Mouse (Mus musculus) kidney, postnatal 10 days (tissue): ENCODE measurements around the gene Ap3d1.

Source experiments
- DNase-seq: peaks from one replicate; pipeline ENCODE4 v3.0.0; 2021; ENCODE audit warnings: mixed read lengths

The Ap3d1 gene

GRCm38 (mm10) chr10:80756967-80757366 is 14.9 kb upstream of the Ap3d1 start:
- no peak for DNase-seq

- no peak for DNase-seq
These were observed 14.4 kb upstream of the Ap3d1 start for GRCm38 (mm10) chr10:80756509-80756908.

GRCm38 (mm10) chr10:80756099-80756498 is 14.0 kb upstream of the Ap3d1 start:
- DNase-seq: no peak

GRCm38 (mm10) chr10:80755291-80756015 is 13.4 kb upstream of the Ap3d1 start:
- DNase-seq: no peak

- DNase-seq: peak; percentile 99
These were observed 12.7 kb upstream of the Ap3d1 start, which contains the start of gene Dot1l for GRCm38 (mm10) chr10:80754594-80755290. TSS of gene Dot1l (plus strand) at chr10:80755206.

GRCm38 (mm10) chr10:80752079-80752625 is 10.1 kb upstream of the Ap3d1 start:
- peak; percentile 93 for DNase-seq

- DNase-seq: peak; percentile 73
These were observed 9.2 kb upstream of the Ap3d1 start for GRCm38 (mm10) chr10:80751188-80751832.

- peak; percentile 87 for DNase-seq
These were observed 6.5 kb upstream of the Ap3d1 start for GRCm38 (mm10) chr10:80748609-80749008.

- peak; percentile 88 for DNase-seq
These were observed 5.3 kb upstream of the Ap3d1 start for GRCm38 (mm10) chr10:80747410-80747809.

- peak; percentile 80 for DNase-seq
These were observed 2.2 kb upstream of the Ap3d1 start for GRCm38 (mm10) chr10:80744262-80744661.

- DNase-seq: peak; percentile 45
These were observed 357 bp downstream of the Ap3d1 start for GRCm38 (mm10) chr10:80741634-80742179.

- DNase-seq: peak; percentile 45
These were observed 918 bp downstream of the Ap3d1 start for GRCm38 (mm10) chr10:80741146-80741545.

- no peak for DNase-seq
These were observed 3.4 kb downstream of the Ap3d1 start for GRCm38 (mm10) chr10:80738657-80739056.

GRCm38 (mm10) chr10:80736731-80737130 is 5.3 kb downstream of the Ap3d1 start:
- no peak for DNase-seq

GRCm38 (mm10) chr10:80732611-80733101 is 9.4 kb downstream of the Ap3d1 start:
- DNase-seq: no peak

- no peak for DNase-seq
These were observed 14.5 kb downstream of the Ap3d1 start for GRCm38 (mm10) chr10:80727369-80728127.

GRCm38 (mm10) chr10:80717281-80717680 is 24.8 kb downstream of the Ap3d1 start:
- no peak for DNase-seq

- DNase-seq: no peak
These were observed 31.2 kb downstream of the Ap3d1 start for GRCm38 (mm10) chr10:80710834-80711233.

GRCm38 (mm10) chr10:80705479-80705878 is 36.6 kb downstream of the Ap3d1 start:
- DNase-seq: no peak

GRCm38 (mm10) chr10:80705033-80705432 is 37.0 kb downstream of the Ap3d1 start:
- DNase-seq: no peak

- no peak for DNase-seq
These were observed 37.6 kb downstream of the Ap3d1 start for GRCm38 (mm10) chr10:80704418-80704817.

GRCm38 (mm10) chr10:80703643-80704042 is 38.4 kb downstream of the Ap3d1 start:
- no peak for DNase-seq
